Mouse (Mus musculus) stomach, postnatal 0 days (tissue): ENCODE measurements around the gene Yipf2. TPM values are rescaled to one million over a fixed set of nuclear protein-coding genes. Genes with fewer than 3 reads are reported as not detected.

Source experiments
- ATAC-seq: fragments of 200-750 bp; cut with Nextera tagmentation; 2 replicates; pipeline ENCODE4 v1.8.0; 2017; ENCODE audit not compliant: low FRiP score, low TSS enrichment
- DNase-seq: peaks from one replicate; pipeline ENCODE4 v3.0.0-alpha.2; 2016; ENCODE audit warnings: low spot score
- H3K27ac ChIP-seq: fragments of 300-500 bp; sonication (generic); replicated peaks from 2 replicates; pipeline ENCODE4 v1.5.1; 2014; ENCODE audit warnings: mild to moderate bottlenecking, control low read depth
- H3K27me3 ChIP-seq: fragments of 300-500 bp; sonication (generic); 2 replicates; pipeline ENCODE4 v1.6.1; 2014; ENCODE audit warnings: low read length; ENCODE audit not compliant: control insufficient read depth, insufficient read depth
- H3K36me3 ChIP-seq: fragments of 300-500 bp; sonication (generic); 2 replicates; pipeline ENCODE4 v1.6.1; 2014; ENCODE audit warnings: low read length, mixed read lengths; ENCODE audit not compliant: control insufficient read depth, insufficient read depth
- H3K4me1 ChIP-seq: fragments of 300-500 bp; sonication (generic); replicated peaks from 2 replicates; pipeline ENCODE4 v1.6.1; 2014; ENCODE audit warnings: antibody characterized with exemption; ENCODE audit not compliant: control insufficient read depth, insufficient read depth
- H3K4me2 ChIP-seq: fragments of 300-500 bp; sonication (generic); replicated peaks from 2 replicates; pipeline ENCODE4 v1.6.1; 2014; ENCODE audit warnings: low read depth, mild to moderate bottlenecking, control low read depth, moderate library complexity
- H3K4me3 ChIP-seq: fragments of 300-500 bp; sonication (generic); 2 replicates; pipeline ENCODE4 v1.5.1; 2014; ENCODE audit warnings: low read depth, low read length, control low read depth
- H3K9ac ChIP-seq: fragments of 300-500 bp; sonication (generic); 2 replicates; pipeline ENCODE4 v1.6.1; 2014; ENCODE audit warnings: mild to moderate bottlenecking, low read length, control low read depth, mixed read lengths
- H3K9me3 ChIP-seq: fragments of 300-500 bp; sonication (generic); 2 replicates; pipeline ENCODE4 v1.6.1; 2016; ENCODE audit warnings: low read length; ENCODE audit not compliant: control insufficient read depth
- CTCF ChIP-seq: IDR thresholded peaks from 2 replicates; pipeline ENCODE4 v1.5.1; 2016; ENCODE audit warnings: antibody characterized with exemption, low read depth, mild to moderate bottlenecking, moderate library complexity
- EP300 ChIP-seq: optimal IDR thresholded peaks from 2 replicates; pipeline ENCODE3; 2016; ENCODE audit warnings: antibody characterized with exemption
- WGBS: fragments of 180-500 bp; shearing (Covaris S2); extraction: QIAGEN DNeasy Blood & Tissue Kit; methylation state at CpG from one replicate; pipeline ENCODE4 v1.1.7; 2014; 5-methylcytosine and 5-hydroxymethylcytosine counted together
- polyA plus RNA-seq: library from polyadenylated mRNA; unstranded; fragments of >200 nt; fragmentation: Nextera tagmentation; extraction: Ambion mirVana; gene quantifications from 2 replicates; pipeline ENCODE4 v1.2.1, GENCODE M21; 2015

The Yipf2 gene
- polyA plus RNA-seq, 1 experiment from 2014 or later: 22.5 TPM

- Histone ChIP-seq H3K4me1 (no peaks in the 10 kb centered on the region), H3K9ac (no peak overlapping the region), H3K27me3 (no peaks in the 10 kb centered on the region), H3K9me3 (no peaks in the 10 kb centered on the region), H3K27ac (no peak overlapping the region), H3K4me2 (no peak overlapping the region), H3K36me3 (peaks cover 46% of the 10 kb centered on the region), H3K4me3 (no peak overlapping the region)
- ATAC-seq (no peak), DNase-seq (no peak)
- no peak for TF ChIP-seq CTCF
- TF ChIP-seq EP300: no peak
- 85% methylated on average over 5 of the region's 5 CpGs for WGBS
These were observed 3.1 kb downstream of the Yipf2 start for GRCm38 (mm10) chr9:21589538-21589937.

DNA sequence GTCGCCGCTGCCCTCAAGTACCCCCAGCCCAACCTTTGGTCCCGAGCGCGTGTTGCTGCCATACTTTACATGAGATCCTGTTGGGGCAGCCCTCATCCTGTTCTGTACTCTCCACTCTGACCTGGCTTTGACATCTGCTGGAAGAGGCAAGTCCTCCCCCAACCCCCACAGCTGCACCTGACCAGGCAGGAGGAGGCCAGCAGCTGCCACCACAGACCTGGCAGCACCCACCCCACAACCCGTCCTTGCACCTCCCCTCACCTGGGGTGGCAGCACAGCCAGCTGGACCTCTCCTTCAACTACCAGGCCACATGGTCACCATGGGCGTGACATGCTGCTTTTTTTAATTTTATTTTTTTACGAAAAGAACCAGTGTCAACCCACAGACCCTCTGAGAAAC is 4.3 kb downstream of the Yipf2 start:
- H3K4me3 ChIP-seq: no peak overlapping the region
- H3K27ac ChIP-seq: no peak overlapping the region
- no peak overlapping the region for H3K4me2 ChIP-seq
- H3K36me3 ChIP-seq: peaks cover 49% of the 10 kb centered on the region
- no peak for TF ChIP-seq EP300
- TF ChIP-seq CTCF: no peak
- H3K9ac ChIP-seq: no peak overlapping the region
- 82% methylated on average over 8 of the region's 8 CpGs for WGBS
- no peak for DNase-seq
- H3K27me3 ChIP-seq: no peaks in the 10 kb centered on the region
- no peak for ATAC-seq
- no peaks in the 10 kb centered on the region for H3K9me3 ChIP-seq
- H3K4me1 ChIP-seq: no peaks in the 10 kb centered on the region

GRCm38 (mm10) chr9:21587678-21588349 is 4.8 kb downstream of the Yipf2 start:
- H3K4me3 ChIP-seq: no peak overlapping the region
- no peak overlapping the region for H3K9ac ChIP-seq
- TF ChIP-seq EP300: no peak
- TF ChIP-seq CTCF: no peak
- H3K4me1 ChIP-seq: no peaks in the 10 kb centered on the region
- H3K9me3 ChIP-seq: no peaks in the 10 kb centered on the region
- H3K36me3 ChIP-seq: peaks cover 49% of the 10 kb centered on the region
- no peak for DNase-seq
- H3K27me3 ChIP-seq: no peaks in the 10 kb centered on the region
- 84% methylated on average over 23 of the region's 23 CpGs for WGBS
- no peak for ATAC-seq
- H3K4me2 ChIP-seq: no peak overlapping the region
- no peak overlapping the region for H3K27ac ChIP-seq

- Histone ChIP-seq H3K27ac (no peak overlapping the region), H3K4me3 (no peak overlapping the region), H3K9me3 (no peaks in the 10 kb centered on the region), H3K9ac (no peak overlapping the region), H3K27me3 (no peaks in the 10 kb centered on the region), H3K36me3 (peaks cover 49% of the 10 kb centered on the region), H3K4me2 (no peak overlapping the region), H3K4me1 (no peaks in the 10 kb centered on the region)
- 83% methylated on average over 1 of the region's 1 CpGs for WGBS
- no peak for DNase-seq
- no peak for ATAC-seq
- TF ChIP-seq CTCF (no peak), EP300 (no peak)
These were observed 7.2 kb downstream of the Yipf2 start for GRCm38 (mm10) chr9:21585401-21585800.

DNA sequence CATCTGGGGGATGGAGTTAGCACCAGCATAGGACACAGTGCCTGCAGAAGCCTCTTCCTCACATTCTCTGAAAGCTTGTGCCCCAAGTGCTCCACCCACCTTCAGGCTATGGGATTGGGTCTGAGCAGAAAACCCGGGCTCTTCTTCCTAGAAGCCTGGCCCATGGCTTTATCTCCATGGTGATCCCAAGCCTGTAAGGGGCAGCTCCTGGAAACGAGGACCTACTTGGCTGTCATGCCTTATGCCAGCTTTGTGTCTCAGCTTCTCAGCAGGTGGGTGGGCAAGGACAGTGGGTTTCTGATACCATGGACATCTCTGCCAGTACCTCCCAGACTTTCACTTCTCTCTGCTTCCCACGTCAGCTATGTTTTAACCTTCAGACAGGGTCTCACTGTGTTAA is 14.4 kb downstream of the Yipf2 start:
- WGBS: 78% methylated on average over 3 of the region's 3 CpGs
- peaks cover 20% of the 10 kb centered on the region for H3K36me3 ChIP-seq

GRCm38 (mm10) chr9:21576286-21576685 is 16.3 kb downstream of the Yipf2 start:
- no peaks in the 10 kb centered on the region for H3K27me3 ChIP-seq
- no peak overlapping the region for H3K9ac ChIP-seq
- no peaks in the 10 kb centered on the region for H3K9me3 ChIP-seq
- WGBS: 88% methylated on average over 1 of the region's 1 CpGs
- no peak for DNase-seq
- no peak for TF ChIP-seq EP300
- TF ChIP-seq CTCF: no peak
- H3K4me2 ChIP-seq: no peak overlapping the region
- H3K4me1 ChIP-seq: no peaks in the 10 kb centered on the region
- no peak overlapping the region for H3K27ac ChIP-seq
- no peak overlapping the region for H3K4me3 ChIP-seq
- H3K36me3 ChIP-seq: peaks cover 29% of the 10 kb centered on the region
- no peak for ATAC-seq

More for the DNA sequence above, 14.4 kb downstream of the Yipf2 start:
- no peaks in the 10 kb centered on the region for H3K9me3 ChIP-seq
- no peaks in the 10 kb centered on the region for H3K4me1 ChIP-seq
- H3K4me3 ChIP-seq: no peak overlapping the region
- ATAC-seq (no peak), DNase-seq (no peak)
- TF ChIP-seq EP300: no peak
- TF ChIP-seq CTCF: no peak
- no peak overlapping the region for H3K9ac ChIP-seq
- H3K27me3 ChIP-seq: no peaks in the 10 kb centered on the region
- no peak overlapping the region for H3K27ac ChIP-seq
- no peak overlapping the region for H3K4me2 ChIP-seq
